Mouse (Mus musculus) midbrain, embryonic 12.5 days (tissue): ENCODE data around the gene Ajm1. TPM values are rescaled to one million over a fixed set of nuclear protein-coding genes. Genes with fewer than 3 reads are reported as not detected.

Experiments
- ATAC-seq: fragments of 200-750 bp; cut with Nextera tagmentation; 2 replicates; pipeline ENCODE4 v1.8.0; 2017; ENCODE audit warnings: low read depth, moderate TSS enrichment, moderate library complexity; ENCODE audit not compliant: low FRiP score
- H3K27ac ChIP-seq: fragments of 300-500 bp; sonication (generic); replicated peaks from 2 replicates; pipeline ENCODE4 v1.5.1; 2016; ENCODE audit warnings: mild to moderate bottlenecking
- H3K27me3 ChIP-seq: fragments of 300-500 bp; sonication (generic); 2 replicates; pipeline ENCODE4 v1.6.1; 2016; ENCODE audit warnings: mild to moderate bottlenecking
- H3K36me3 ChIP-seq: fragments of 300-500 bp; sonication (generic); 2 replicates; pipeline ENCODE4 v1.6.1; 2016
- H3K4me1 ChIP-seq: fragments of 300-500 bp; sonication (generic); 2 replicates; pipeline ENCODE4 v1.6.1; 2016
- H3K4me2 ChIP-seq: fragments of 300-500 bp; sonication (generic); replicated peaks from 2 replicates; pipeline ENCODE4 v1.6.1; 2016; ENCODE audit warnings: mild to moderate bottlenecking, moderate library complexity
- H3K4me3 ChIP-seq: fragments of 300-500 bp; sonication (generic); 2 replicates; pipeline ENCODE4 v1.5.1; 2016; ENCODE audit warnings: mild to moderate bottlenecking
- H3K9ac ChIP-seq: fragments of 300-500 bp; sonication (generic); replicated peaks from 2 replicates; pipeline ENCODE4 v1.6.1; 2016; ENCODE audit warnings: mild to moderate bottlenecking, moderate library complexity
- H3K9me3 ChIP-seq: fragments of 300-500 bp; sonication (generic); 2 replicates; pipeline ENCODE4 v1.6.1; 2016; ENCODE audit warnings: mild to moderate bottlenecking
- WGBS: fragments of 180-500 bp; shearing (Covaris S2); methylation state at CpG from one replicate; pipeline ENCODE4 v1.1.7; 2016; 5-methylcytosine and 5-hydroxymethylcytosine counted together
- polyA plus RNA-seq: library from polyadenylated mRNA; unstranded; fragments of >200 nt; fragmentation: Nextera tagmentation; extraction: Ambion mirVana; gene quantifications from 2 replicates; pipeline ENCODE4 v1.2.1, GENCODE M21; 2016

The Ajm1 gene
- polyA plus RNA-seq, 1 experiment from 2014 or later, result 1.8 TPM

DNA sequence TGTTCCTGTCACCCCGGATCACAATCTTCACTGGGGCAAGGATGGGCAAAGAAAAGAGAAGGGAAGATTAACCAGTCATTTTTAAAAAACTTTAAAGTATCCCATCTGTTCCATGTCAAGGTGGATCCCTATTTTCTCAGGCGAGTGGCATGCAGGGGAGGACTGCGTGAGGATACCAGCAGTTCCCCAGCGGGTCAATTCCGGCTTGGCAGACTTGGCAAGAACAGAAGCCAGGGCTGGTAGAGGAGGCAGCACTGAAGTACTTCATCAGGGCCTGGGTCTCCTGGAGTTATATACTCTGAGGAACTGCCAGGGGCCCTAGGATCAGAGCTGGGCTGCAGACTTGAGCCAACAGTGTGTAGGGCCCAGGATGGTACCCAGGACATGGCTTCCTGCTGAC is 21.0 kb upstream of the Ajm1 start:
- Histone ChIP-seq H3K4me1 (peaks cover 14% of the 10 kb centered on the region), H3K9ac (no peak overlapping the region), H3K27ac (no peak overlapping the region), H3K36me3 (peaks cover 48% of the 10 kb centered on the region), H3K9me3 (no peaks in the 10 kb centered on the region), H3K4me2 (no peak overlapping the region), H3K27me3 (no peaks in the 10 kb centered on the region), H3K4me3 (no peak overlapping the region)
- ATAC-seq, result no peak
- WGBS, result 94% methylated on average over 5 of the region's 5 CpGs

DNA sequence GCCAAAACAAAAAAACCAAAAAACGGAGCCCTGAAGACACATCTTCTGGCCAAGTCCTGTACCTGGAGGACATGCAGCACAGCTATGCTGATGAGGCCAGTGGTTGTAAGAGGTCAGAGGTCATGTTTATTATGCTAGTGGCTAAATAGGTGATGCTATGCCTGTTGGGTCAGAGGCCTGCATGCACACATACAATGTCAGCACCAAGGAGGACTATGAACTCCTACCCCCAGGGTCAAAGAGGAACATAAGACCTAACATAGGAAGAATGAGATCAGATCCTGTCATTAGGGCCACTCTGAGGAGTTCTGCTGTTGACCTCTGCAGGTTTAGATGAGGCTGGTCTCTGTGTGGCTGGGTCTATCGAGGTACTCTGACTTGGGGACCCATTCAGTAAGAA is 18.5 kb upstream of the Ajm1 start:
- H3K4me2 ChIP-seq, result no peak overlapping the region
- no peak overlapping the region for H3K27ac ChIP-seq
- H3K4me3 ChIP-seq, result no peak overlapping the region
- 96% methylated on average over 2 of the region's 2 CpGs for WGBS
- H3K9me3 ChIP-seq, result no peaks in the 10 kb centered on the region
- peaks cover 73% of the 10 kb centered on the region for H3K36me3 ChIP-seq
- no peak overlapping the region for H3K9ac ChIP-seq
- no peak for ATAC-seq
- no peaks in the 10 kb centered on the region for H3K4me1 ChIP-seq
- H3K27me3 ChIP-seq, result no peaks in the 10 kb centered on the region

DNA sequence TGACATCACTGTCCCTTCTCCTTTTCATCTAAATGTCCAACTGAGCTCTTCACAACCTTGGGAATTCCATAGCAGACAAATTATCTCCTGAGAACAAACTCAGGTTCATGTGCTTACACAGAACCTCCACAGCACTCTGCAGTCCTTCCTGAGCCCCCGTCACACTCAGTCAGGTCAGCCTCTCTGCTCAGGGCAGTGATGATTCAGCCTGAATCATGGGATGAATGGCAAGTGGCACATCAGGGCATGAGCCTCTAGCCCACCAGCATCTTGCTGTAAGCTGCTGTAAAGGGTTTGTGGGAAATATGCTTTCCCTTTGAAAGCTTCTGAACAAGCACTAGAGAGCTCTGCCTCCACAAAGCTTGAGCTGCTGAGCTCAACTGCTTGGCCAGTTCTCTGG is 17.2 kb upstream of the Ajm1 start:
- Histone ChIP-seq H3K4me3 (no peak overlapping the region), H3K27me3 (no peaks in the 10 kb centered on the region), H3K27ac (no peak overlapping the region), H3K36me3 (peaks cover 80% of the 10 kb centered on the region), H3K9me3 (no peaks in the 10 kb centered on the region), H3K4me1 (no peaks in the 10 kb centered on the region), H3K4me2 (no peak overlapping the region), H3K9ac (no peak overlapping the region)
- ATAC-seq, result no peak
- 90% methylated on average over 1 of the region's 1 CpGs for WGBS

DNA sequence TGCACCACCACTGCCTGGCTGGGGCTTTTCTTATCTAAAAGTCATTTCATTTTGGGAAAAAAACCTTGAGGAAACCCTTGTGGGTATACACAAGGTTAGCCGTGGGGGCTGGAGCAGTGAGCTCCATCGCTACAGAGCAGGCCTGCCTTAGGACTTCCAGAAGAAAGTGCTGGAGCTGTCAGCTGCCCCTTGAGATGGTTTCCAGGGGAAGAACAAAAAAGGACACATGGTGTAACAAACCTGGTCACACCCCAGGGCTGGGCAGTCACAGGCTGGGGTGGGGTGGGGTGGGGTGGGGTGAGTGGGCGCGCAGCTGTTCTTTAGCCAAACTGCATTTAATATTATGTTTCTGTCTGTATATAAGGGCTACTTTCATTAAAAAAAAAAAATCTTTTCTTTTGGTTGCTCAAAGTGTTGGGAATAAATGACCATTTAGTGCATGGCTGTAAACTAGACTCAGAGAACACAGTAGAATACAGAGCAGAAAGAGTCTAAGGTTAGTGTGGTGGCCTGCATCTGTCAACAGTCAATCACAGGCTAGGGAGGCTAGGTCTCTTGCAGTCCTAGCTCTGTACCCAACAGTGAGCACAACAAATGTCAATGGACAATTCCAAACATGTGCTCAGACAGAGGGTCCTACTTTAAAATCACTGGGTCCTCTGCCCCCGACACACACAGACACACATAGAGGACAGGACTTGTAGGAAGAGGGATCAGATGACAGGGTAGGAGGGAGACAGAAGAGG is 15.4 kb upstream of the Ajm1 start:
- H3K36me3 ChIP-seq, result peaks cover 94% of the 10 kb centered on the region
- H3K4me3 ChIP-seq, result no peak overlapping the region
- H3K27ac ChIP-seq, result no peak overlapping the region
- no peak for ATAC-seq
- no peaks in the 10 kb centered on the region for H3K9me3 ChIP-seq
- no peak overlapping the region for H3K4me2 ChIP-seq
- H3K4me1 ChIP-seq, result no peaks in the 10 kb centered on the region
- H3K27me3 ChIP-seq, result no peaks in the 10 kb centered on the region
- WGBS, result 98% methylated on average over 5 of the region's 5 CpGs
- no peak overlapping the region for H3K9ac ChIP-seq

DNA sequence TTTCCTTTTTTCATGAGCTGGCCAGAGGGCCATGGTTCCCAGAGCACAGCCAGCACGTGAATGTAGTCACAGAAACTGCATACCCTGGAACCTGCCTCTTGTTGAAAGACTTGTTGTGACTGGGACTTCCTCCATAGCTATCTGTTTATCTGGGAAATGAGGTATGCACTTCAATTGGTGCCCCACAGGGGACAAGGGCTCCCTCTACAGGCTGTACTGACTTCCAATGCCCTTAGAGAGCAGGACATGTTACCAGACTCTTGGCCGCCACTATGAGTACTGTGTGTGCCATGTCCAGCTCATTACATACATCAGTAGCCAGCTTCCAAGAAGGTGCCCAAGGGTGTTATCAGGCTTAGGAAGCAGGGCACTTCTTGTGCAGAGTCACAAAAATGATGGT is 10.3 kb upstream of the Ajm1 start:
- Histone ChIP-seq H3K4me3 (no peak overlapping the region), H3K4me2 (no peak overlapping the region), H3K4me1 (no peaks in the 10 kb centered on the region), H3K36me3 (peaks cover 87% of the 10 kb centered on the region), H3K9me3 (no peaks in the 10 kb centered on the region), H3K27me3 (no peaks in the 10 kb centered on the region), H3K9ac (no peak overlapping the region), H3K27ac (no peak overlapping the region)
- no peak for ATAC-seq
- WGBS, result 89% methylated on average over 2 of the region's 2 CpGs

DNA sequence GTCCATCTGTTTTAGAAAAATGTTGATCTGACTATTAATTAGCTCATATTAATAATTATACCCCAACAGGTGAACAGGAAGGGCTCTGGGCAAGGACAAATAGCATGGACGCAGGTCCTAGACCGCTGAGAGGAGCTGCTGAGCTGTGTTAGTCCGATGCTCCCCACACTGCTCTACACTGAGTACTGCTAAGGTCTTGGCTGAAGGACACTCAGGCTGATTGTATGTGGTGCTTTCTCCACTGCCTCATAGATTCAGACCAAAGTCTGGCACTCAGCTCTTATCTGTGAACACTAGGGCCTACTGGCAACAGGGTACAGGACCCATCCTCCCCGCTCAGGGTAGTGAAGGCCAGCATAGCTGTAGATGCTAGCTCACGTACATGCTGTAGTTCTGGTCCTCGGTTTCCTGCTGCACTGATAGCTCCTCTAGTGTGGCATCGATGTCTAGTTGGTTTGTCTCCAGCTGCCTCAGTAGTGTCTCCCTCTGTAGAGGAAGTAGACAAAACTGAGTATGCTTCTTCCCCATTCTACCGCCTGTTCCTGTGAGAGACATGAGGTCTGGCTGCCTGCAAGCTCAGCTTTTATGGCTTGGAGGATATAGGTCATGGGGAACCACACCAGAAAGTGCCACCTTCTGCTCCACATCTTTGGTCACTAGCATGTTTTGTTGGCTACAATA is 6.8 kb upstream of the Ajm1 start:
- WGBS, result 93% methylated on average over 8 of the region's 8 CpGs
- H3K4me3 ChIP-seq, result no peak overlapping the region
- no peak overlapping the region for H3K9ac ChIP-seq
- ATAC-seq, result no peak
- H3K4me2 ChIP-seq, result no peak overlapping the region
- no peak overlapping the region for H3K27ac ChIP-seq
- peaks cover 90% of the 10 kb centered on the region for H3K36me3 ChIP-seq
- no peaks in the 10 kb centered on the region for H3K4me1 ChIP-seq
- no peaks in the 10 kb centered on the region for H3K27me3 ChIP-seq
- no peaks in the 10 kb centered on the region for H3K9me3 ChIP-seq

DNA sequence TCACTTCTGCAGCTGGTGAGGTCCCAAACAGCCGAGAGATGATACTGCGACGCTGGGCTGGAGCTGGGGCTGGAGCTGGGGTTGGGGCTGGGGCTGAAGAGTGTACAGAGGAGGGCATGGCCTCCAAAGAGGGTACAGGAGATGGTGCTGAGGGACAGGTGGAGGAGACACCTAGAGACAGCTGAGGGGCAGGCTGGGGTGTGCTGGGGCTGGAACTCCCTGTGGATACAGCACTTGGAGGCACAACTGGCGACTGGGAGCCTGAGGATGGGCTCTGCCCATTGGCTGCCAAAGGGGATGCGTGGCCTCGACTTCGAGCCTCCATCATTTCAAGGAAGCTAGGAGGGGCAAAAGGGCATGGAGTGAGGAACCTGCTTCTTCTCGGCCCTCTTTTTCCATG is 5.7 kb upstream of the Ajm1 start:
- Histone ChIP-seq H3K4me1 (peaks cover 7% of the 10 kb centered on the region), H3K27me3 (no peaks in the 10 kb centered on the region; the same call in 1 of the 2 replicates), H3K9ac (no peak overlapping the region), H3K27ac (no peak overlapping the region), H3K4me2 (no peak overlapping the region), H3K36me3 (peaks cover 85% of the 10 kb centered on the region), H3K4me3 (no peak overlapping the region), H3K9me3 (no peaks in the 10 kb centered on the region)
- 89% methylated on average over 8 of the region's 8 CpGs for WGBS
- ATAC-seq, result no peak

DNA sequence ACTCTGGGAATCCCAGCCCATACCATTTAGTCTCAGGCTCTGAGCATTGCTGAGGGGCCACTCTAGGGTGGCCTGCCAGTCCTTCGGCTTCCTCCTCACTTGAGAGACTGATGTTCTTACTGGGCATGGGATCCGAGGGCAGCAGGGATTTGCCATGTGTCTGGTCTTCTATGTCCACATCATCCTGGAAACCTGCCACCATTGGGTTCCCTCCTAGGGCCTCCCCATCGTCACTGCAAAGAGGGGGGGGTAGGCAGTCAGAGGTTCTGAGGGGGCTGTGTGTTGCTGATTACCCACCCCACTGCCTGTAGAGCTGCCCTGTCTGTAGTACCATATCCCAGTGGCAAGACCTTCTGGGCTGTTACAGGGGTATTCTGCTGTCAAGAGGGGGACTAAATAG is 4.0 kb upstream of the Ajm1 start:
- Histone ChIP-seq H3K9me3 (no peaks in the 10 kb centered on the region), H3K36me3 (peaks cover 68% of the 10 kb centered on the region), H3K27ac (no peak overlapping the region), H3K4me1 (peaks cover 18% of the 10 kb centered on the region), H3K4me3 (no peak overlapping the region), H3K4me2 (no peak overlapping the region), H3K27me3 (peaks cover 9% of the 10 kb centered on the region), H3K9ac (no peak overlapping the region)
- WGBS, result 90% methylated on average over 3 of the region's 3 CpGs
- ATAC-seq, result no peak

DNA sequence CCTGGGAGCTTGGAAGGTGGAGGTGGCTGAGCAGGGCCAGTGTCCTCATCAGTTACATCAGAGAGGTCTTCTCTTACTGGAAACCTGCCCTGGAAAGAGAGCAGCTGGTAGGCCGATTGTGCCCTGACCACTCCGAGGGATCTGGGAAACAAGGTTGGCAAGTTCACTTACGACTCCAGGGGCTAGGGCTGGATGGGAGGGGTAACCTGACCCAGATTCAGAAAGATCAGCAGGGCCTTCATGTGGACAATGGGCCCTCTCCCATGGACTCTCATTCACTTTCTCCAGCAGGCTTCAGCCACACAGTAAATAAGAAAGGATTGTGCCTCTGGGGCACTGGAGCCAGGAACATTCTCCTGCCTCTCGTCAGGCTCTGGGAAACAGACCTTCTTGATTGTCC is 3.3 kb upstream of the Ajm1 start:
- Histone ChIP-seq H3K4me1 (peaks cover 19% of the 10 kb centered on the region), H3K9ac (no peak overlapping the region), H3K27me3 (peaks cover 16% of the 10 kb centered on the region), H3K4me2 (no peak overlapping the region), H3K27ac (no peak overlapping the region), H3K9me3 (no peaks in the 10 kb centered on the region), H3K36me3 (peaks cover 61% of the 10 kb centered on the region), H3K4me3 (no peak overlapping the region)
- WGBS, result 84% methylated on average over 4 of the region's 4 CpGs
- ATAC-seq, result no peak

DNA sequence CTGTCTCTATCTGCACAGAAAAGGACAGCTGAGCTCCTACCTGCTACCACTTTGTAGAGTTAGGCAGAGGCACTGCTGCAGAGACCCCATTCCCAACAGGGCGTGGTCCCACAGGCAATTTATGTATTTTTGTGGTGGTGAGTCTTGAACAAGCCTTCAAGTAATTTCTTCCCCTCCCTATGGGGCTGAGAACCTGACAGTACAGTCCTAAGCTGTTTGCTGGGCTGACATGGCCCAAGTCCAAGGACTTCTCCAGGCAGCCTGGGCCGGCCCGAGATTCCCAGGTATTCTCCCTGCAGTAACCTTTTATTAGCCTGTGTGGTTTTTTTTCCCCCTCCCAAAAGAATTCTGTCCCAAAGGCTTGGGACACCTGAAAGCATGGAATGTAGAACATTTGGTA is 2.6 kb upstream of the Ajm1 start:
- peaks cover 56% of the 10 kb centered on the region for H3K36me3 ChIP-seq
- peaks cover 23% of the 10 kb centered on the region for H3K27me3 ChIP-seq
- H3K27ac ChIP-seq, result no peak overlapping the region
- no peak overlapping the region for H3K9ac ChIP-seq
- H3K9me3 ChIP-seq, result no peaks in the 10 kb centered on the region
- H3K4me2 ChIP-seq, result no peak overlapping the region
- no peak for ATAC-seq
- WGBS, result 92% methylated on average over 3 of the region's 3 CpGs
- peaks cover 26% of the 10 kb centered on the region for H3K4me1 ChIP-seq
- no peak overlapping the region for H3K4me3 ChIP-seq

DNA sequence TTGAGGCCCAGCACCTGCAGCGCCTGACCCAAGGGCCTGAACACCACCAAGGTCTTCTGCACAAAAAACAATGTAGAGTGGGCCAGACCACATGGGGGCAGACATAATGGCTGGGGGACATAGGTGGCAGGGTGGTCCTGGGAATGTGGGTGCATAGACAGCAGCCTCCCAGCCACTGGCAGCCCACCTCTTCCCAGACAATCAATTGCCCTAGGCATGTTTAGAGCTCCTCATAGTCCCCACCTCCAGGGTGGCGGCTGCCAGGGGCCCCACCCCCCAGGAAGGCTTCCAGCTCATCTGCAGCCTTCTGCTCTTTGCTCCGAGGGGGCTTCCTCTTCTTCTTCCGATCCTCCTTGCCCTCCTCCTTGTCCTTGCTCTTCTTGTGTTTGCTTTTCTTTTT is 2.0 kb upstream of the Ajm1 start:
- no peaks in the 10 kb centered on the region for H3K9me3 ChIP-seq
- H3K9ac ChIP-seq, result no peak overlapping the region
- H3K27me3 ChIP-seq, result peaks cover 29% of the 10 kb centered on the region
- no peak overlapping the region for H3K27ac ChIP-seq
- no peak overlapping the region for H3K4me2 ChIP-seq
- H3K4me1 ChIP-seq, result peaks cover 27% of the 10 kb centered on the region
- peaks cover 55% of the 10 kb centered on the region for H3K36me3 ChIP-seq
- 77% methylated on average over 4 of the region's 4 CpGs for WGBS
- ATAC-seq, result no peak
- no peak overlapping the region for H3K4me3 ChIP-seq

DNA sequence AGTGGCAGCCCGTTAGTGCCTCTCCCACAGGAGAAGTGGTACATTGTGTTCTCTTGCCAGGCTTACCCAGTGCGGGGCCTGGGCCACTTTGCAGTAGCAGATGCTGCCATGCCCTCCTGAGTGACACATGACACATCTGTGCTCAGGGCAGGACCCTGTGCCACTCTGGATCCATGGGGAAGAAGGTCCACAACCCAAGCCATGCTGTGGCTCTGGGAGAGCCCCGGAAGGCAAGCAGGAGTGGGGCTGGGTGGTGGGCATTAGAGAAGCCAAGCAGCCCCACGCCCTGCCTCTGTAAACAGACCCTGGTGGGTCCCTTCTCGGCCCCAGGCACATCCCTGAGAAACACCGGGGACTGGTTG is 1.5 kb upstream of the Ajm1 start:
- WGBS, result 84% methylated on average over 6 of the region's 6 CpGs
- ATAC-seq, result no peak
- H3K27me3 ChIP-seq, result peaks cover 34% of the 10 kb centered on the region
- H3K9ac ChIP-seq, result no peak overlapping the region
- H3K4me3 ChIP-seq, result no peak overlapping the region
- no peaks in the 10 kb centered on the region for H3K9me3 ChIP-seq
- H3K4me2 ChIP-seq, result no peak overlapping the region
- no peak overlapping the region for H3K27ac ChIP-seq
- peaks cover 31% of the 10 kb centered on the region for H3K4me1 ChIP-seq
- peaks cover 50% of the 10 kb centered on the region for H3K36me3 ChIP-seq
